Mouse (Mus musculus) stomach, postnatal 0 days (tissue): ENCODE measurements around the gene Olfr325. TPM values are rescaled to one million over a fixed set of nuclear protein-coding genes. Genes with fewer than 3 reads are reported as not detected.

ENCODE experiments used
- ATAC-seq: fragments of 200-750 bp; cut with Nextera tagmentation; 2 replicates; pipeline ENCODE4 v1.8.0; 2017; ENCODE audit not compliant: low FRiP score, low TSS enrichment
- DNase-seq: peaks from one replicate; pipeline ENCODE4 v3.0.0-alpha.2; 2016; ENCODE audit warnings: low spot score
- H3K27ac ChIP-seq: fragments of 300-500 bp; sonication (generic); replicated peaks from 2 replicates; pipeline ENCODE4 v1.5.1; 2014; ENCODE audit warnings: mild to moderate bottlenecking, control low read depth
- H3K27me3 ChIP-seq: fragments of 300-500 bp; sonication (generic); 2 replicates; pipeline ENCODE4 v1.6.1; 2014; ENCODE audit warnings: low read length; ENCODE audit not compliant: control insufficient read depth, insufficient read depth
- H3K36me3 ChIP-seq: fragments of 300-500 bp; sonication (generic); 2 replicates; pipeline ENCODE4 v1.6.1; 2014; ENCODE audit warnings: low read length, mixed read lengths; ENCODE audit not compliant: control insufficient read depth, insufficient read depth
- H3K4me1 ChIP-seq: fragments of 300-500 bp; sonication (generic); replicated peaks from 2 replicates; pipeline ENCODE4 v1.6.1; 2014; ENCODE audit warnings: antibody characterized with exemption; ENCODE audit not compliant: control insufficient read depth, insufficient read depth
- H3K4me2 ChIP-seq: fragments of 300-500 bp; sonication (generic); replicated peaks from 2 replicates; pipeline ENCODE4 v1.6.1; 2014; ENCODE audit warnings: low read depth, mild to moderate bottlenecking, control low read depth, moderate library complexity
- H3K4me3 ChIP-seq: fragments of 300-500 bp; sonication (generic); 2 replicates; pipeline ENCODE4 v1.5.1; 2014; ENCODE audit warnings: low read depth, low read length, control low read depth
- H3K9ac ChIP-seq: fragments of 300-500 bp; sonication (generic); 2 replicates; pipeline ENCODE4 v1.6.1; 2014; ENCODE audit warnings: mild to moderate bottlenecking, low read length, control low read depth, mixed read lengths
- H3K9me3 ChIP-seq: fragments of 300-500 bp; sonication (generic); 2 replicates; pipeline ENCODE4 v1.6.1; 2016; ENCODE audit warnings: low read length; ENCODE audit not compliant: control insufficient read depth
- CTCF ChIP-seq: IDR thresholded peaks from 2 replicates; pipeline ENCODE4 v1.5.1; 2016; ENCODE audit warnings: antibody characterized with exemption, low read depth, mild to moderate bottlenecking, moderate library complexity
- EP300 ChIP-seq: optimal IDR thresholded peaks from 2 replicates; pipeline ENCODE3; 2016; ENCODE audit warnings: antibody characterized with exemption
- WGBS: fragments of 180-500 bp; shearing (Covaris S2); extraction: QIAGEN DNeasy Blood & Tissue Kit; methylation state at CpG from one replicate; pipeline ENCODE4 v1.1.7; 2014; 5-methylcytosine and 5-hydroxymethylcytosine counted together
- polyA plus RNA-seq: library from polyadenylated mRNA; unstranded; fragments of >200 nt; fragmentation: Nextera tagmentation; extraction: Ambion mirVana; gene quantifications from 2 replicates; pipeline ENCODE4 v1.2.1, GENCODE M21; 2015

The Olfr325 gene
- polyA plus RNA-seq, 1 experiment from 2014 or later = not detected

DNA sequence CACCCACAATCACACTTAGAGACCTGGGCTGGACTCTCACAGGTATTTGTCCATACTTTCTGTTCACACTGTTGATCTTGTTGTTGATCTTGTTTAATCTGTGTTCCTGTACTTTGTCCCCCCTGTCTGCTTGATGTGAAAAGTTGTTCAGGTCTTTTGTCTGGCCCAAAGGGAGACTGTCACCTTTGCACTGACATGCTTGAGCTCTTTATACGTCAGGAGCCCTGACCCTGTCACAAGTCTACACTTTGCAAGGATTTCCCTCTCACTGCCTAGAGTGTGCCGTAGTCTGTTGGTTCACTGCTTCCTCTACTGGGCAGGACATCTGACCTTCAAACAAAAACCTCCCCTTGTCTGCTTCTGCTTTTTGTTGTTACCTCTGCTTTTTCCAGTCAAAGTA is 27.2 kb downstream of the Olfr325 start:
- TF ChIP-seq CTCF = no peak
- no peak for TF ChIP-seq EP300
- no peaks in the 10 kb centered on the region for H3K27me3 ChIP-seq
- peak; percentile 57 for ATAC-seq
- no peak overlapping the region for H3K27ac ChIP-seq
- no peak overlapping the region for H3K4me2 ChIP-seq
- H3K36me3 ChIP-seq = no peaks in the 10 kb centered on the region
- no peak overlapping the region for H3K9ac ChIP-seq
- no peaks in the 10 kb centered on the region for H3K4me1 ChIP-seq
- WGBS = 50% methylated on average over 2 of the region's 2 CpGs
- no peak overlapping the region for H3K4me3 ChIP-seq
- no peaks in the 10 kb centered on the region for H3K9me3 ChIP-seq
- peak; percentile 31 for DNase-seq

DNA sequence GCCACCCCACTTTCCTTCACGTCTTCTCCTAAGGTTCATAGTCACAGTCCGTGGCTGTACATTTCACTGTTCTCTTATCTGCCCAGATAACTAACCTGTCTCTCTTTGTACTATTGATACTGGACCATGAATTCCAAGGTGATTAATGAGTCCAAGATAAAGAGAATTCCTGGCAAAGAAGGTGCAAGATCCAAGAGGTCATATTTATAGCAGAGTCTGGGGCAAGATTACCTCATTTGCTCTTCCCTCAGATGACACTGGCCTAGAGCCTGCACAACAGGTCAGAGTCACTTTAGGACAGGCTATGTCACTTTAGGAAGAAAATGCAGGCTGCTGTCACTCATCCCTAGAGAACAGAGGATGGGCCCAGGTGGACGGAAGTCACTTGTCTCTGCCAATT is 27.7 kb downstream of the Olfr325 start:
- H3K27me3 ChIP-seq = no peaks in the 10 kb centered on the region
- no peak overlapping the region for H3K4me3 ChIP-seq
- no peaks in the 10 kb centered on the region for H3K4me1 ChIP-seq
- no peak overlapping the region for H3K4me2 ChIP-seq
- no peaks in the 10 kb centered on the region for H3K36me3 ChIP-seq
- peak overlapping the region; percentile 70 for H3K27ac ChIP-seq
- H3K9ac ChIP-seq = no peak overlapping the region
- no peak for TF ChIP-seq CTCF
- TF ChIP-seq EP300 = no peak
- H3K9me3 ChIP-seq = no peaks in the 10 kb centered on the region
- ATAC-seq = peak; percentile 22
- DNase-seq = peak; percentile 44
- WGBS = 49% methylated on average over 3 of the region's 3 CpGs

DNA sequence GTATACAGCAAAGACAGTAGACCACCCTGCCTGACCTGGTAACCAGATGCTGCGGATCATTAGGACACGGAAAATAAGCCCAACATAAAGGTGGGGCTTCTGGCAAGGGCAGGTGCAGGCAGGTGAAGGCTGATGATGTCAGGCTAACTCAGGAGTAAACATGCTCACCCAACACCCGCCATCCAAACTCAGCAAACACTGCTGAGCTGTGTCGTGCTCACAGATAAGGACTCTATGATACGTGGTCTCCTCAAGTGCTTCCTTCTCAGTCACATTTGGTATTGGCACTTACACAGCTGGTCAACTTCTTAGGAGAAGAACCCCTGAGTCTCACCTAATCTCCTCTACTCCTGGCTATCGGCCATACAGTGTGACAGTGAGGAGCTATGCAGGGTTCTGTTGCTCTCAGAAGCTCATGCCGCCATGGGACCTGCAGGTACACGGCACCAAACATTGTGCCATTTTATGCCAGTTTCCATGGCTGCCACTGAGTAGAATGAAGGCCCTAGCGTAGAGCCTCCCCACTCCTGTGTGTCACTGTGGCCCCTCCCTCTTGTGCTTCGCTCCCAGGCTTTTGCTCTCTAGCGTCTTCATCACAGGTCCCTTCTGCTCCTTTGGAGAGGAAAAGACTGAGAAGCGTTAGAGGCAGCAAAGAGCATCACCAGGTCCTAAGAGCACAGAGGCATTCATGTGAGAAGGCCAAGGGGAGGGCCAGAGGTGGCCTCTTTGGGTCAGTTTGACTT is 28.8 kb downstream of the Olfr325 start:
- no peak overlapping the region for H3K4me2 ChIP-seq
- WGBS = 71% methylated on average over 12 of the region's 12 CpGs
- peak; percentile 83 for ATAC-seq
- no peaks in the 10 kb centered on the region for H3K9me3 ChIP-seq
- no peaks in the 10 kb centered on the region for H3K4me1 ChIP-seq
- H3K9ac ChIP-seq = no peak overlapping the region
- H3K27me3 ChIP-seq = no peaks in the 10 kb centered on the region
- no peaks in the 10 kb centered on the region for H3K36me3 ChIP-seq
- peak overlapping the region; percentile 70 for H3K27ac ChIP-seq
- DNase-seq = peak; percentile 72
- no peak overlapping the region for H3K4me3 ChIP-seq
- no peak for TF ChIP-seq CTCF
- no peak for TF ChIP-seq EP300

GRCm38 (mm10) chr11:58607030-58607429 is 29.5 kb downstream of the Olfr325 start:
- DNase-seq = peak; percentile 48
- Histone ChIP-seq H3K4me3 (no peak overlapping the region), H3K27ac (0 out of 2 replicates have a peak overlapping the region, but pooled peaks have one; percentile 70), H3K36me3 (no peaks in the 10 kb centered on the region), H3K9me3 (no peaks in the 10 kb centered on the region), H3K4me2 (no peak overlapping the region), H3K4me1 (no peaks in the 10 kb centered on the region), H3K27me3 (no peaks in the 10 kb centered on the region), H3K9ac (no peak overlapping the region)
- TF ChIP-seq CTCF = no peak
- TF ChIP-seq EP300 = no peak
- 74% methylated on average over 6 of the region's 6 CpGs for WGBS
- ATAC-seq = peak; percentile 54

- DNase-seq = peak; percentile 50
- Histone ChIP-seq H3K27me3 (no peaks in the 10 kb centered on the region), H3K27ac (no peak overlapping the region), H3K9ac (no peak overlapping the region), H3K36me3 (no peaks in the 10 kb centered on the region), H3K4me1 (no peaks in the 10 kb centered on the region), H3K9me3 (no peaks in the 10 kb centered on the region), H3K4me3 (no peak overlapping the region), H3K4me2 (no peak overlapping the region; the same call in 1 of the 2 replicates)
- no peak for TF ChIP-seq EP300
- no peak for TF ChIP-seq CTCF
- 55% methylated on average over 3 of the region's 3 CpGs for WGBS
- peak; percentile 58 for ATAC-seq
These were observed 35.8 kb downstream of the Olfr325 start for GRCm38 (mm10) chr11:58613359-58613758.

GRCm38 (mm10) chr11:58614526-58614925 is 37.0 kb downstream of the Olfr325 start:
- no peaks in the 10 kb centered on the region for H3K27me3 ChIP-seq
- H3K4me2 ChIP-seq = no peak overlapping the region
- H3K9me3 ChIP-seq = no peaks in the 10 kb centered on the region
- peak; percentile 62 for DNase-seq
- TF ChIP-seq CTCF (no peak), EP300 (no peak)
- ATAC-seq = 0 out of 2 replicates have a peak, but pooled peaks have one; percentile 4
- no peak overlapping the region for H3K4me3 ChIP-seq
- no peak overlapping the region for H3K9ac ChIP-seq
- H3K27ac ChIP-seq = no peak overlapping the region
- no peaks in the 10 kb centered on the region for H3K4me1 ChIP-seq
- no peaks in the 10 kb centered on the region for H3K36me3 ChIP-seq
